Mouse (Mus musculus) heart, embryonic 11.5 days (tissue): ENCODE measurements at regions not wholly inside any gene's neighbourhood (a gene's known extent, or its start where the extent isn't known, plus 50 kb on each side); places are given as distances from the start of the nearest gene placed in this dataset.

Experiments used
- ATAC-seq: fragments of 200-750 bp; cut with Nextera tagmentation; replicated peaks from 2 replicates; pipeline ENCODE4 v1.8.0; 2017; ENCODE audit warnings: moderate library complexity; ENCODE audit not compliant: insufficient number of reproducible peaks, low FRiP score, low TSS enrichment
- H3K27ac ChIP-seq: fragments of 300-500 bp; sonication (generic); 2 replicates; pipeline ENCODE4 v1.5.1; 2014; ENCODE audit warnings: mild to moderate bottlenecking, low read depth, low read length
- H3K27me3 ChIP-seq: fragments of 300-500 bp; sonication (generic); 2 replicates; pipeline ENCODE4 v1.6.1; 2014; ENCODE audit warnings: mild to moderate bottlenecking, low read length, mixed read lengths; ENCODE audit not compliant: control insufficient read depth, insufficient read depth
- H3K36me3 ChIP-seq: fragments of 300-500 bp; sonication (generic); 2 replicates; pipeline ENCODE4 v1.6.1; 2014; ENCODE audit warnings: mild to moderate bottlenecking, low read length, moderate library complexity, mixed read lengths; ENCODE audit not compliant: control insufficient read depth, insufficient read depth
- H3K4me1 ChIP-seq: fragments of 300-500 bp; sonication (generic); 2 replicates; pipeline ENCODE4 v1.6.1; 2014; ENCODE audit warnings: low read length; ENCODE audit not compliant: control insufficient read depth, insufficient read depth
- H3K4me2 ChIP-seq: fragments of 300-500 bp; sonication (generic); 2 replicates; pipeline ENCODE4 v1.6.1; 2014; ENCODE audit warnings: mild to moderate bottlenecking, moderate library complexity
- H3K4me3 ChIP-seq: fragments of 300-500 bp; sonication (generic); 2 replicates; pipeline ENCODE4 v1.5.1; 2014; ENCODE audit warnings: low read depth, low read length
- H3K9ac ChIP-seq: fragments of 300-500 bp; sonication (generic); 2 replicates; pipeline ENCODE4 v1.6.1; 2014; ENCODE audit warnings: mild to moderate bottlenecking, low read depth, low read length, moderate library complexity
- H3K9me3 ChIP-seq: fragments of 300-500 bp; sonication (generic); replicated peaks from 2 replicates; pipeline ENCODE4 v1.6.1; 2016; ENCODE audit warnings: low read length; ENCODE audit not compliant: control insufficient read depth
- WGBS: fragments of 180-500 bp; shearing (Covaris S2); extraction: QIAGEN DNeasy Blood & Tissue Kit; methylation state at CpG from one replicate; pipeline ENCODE4 v1.1.7; 2014; ENCODE audit not compliant: insufficient replicate concordance; 5-methylcytosine and 5-hydroxymethylcytosine counted together

DNA sequence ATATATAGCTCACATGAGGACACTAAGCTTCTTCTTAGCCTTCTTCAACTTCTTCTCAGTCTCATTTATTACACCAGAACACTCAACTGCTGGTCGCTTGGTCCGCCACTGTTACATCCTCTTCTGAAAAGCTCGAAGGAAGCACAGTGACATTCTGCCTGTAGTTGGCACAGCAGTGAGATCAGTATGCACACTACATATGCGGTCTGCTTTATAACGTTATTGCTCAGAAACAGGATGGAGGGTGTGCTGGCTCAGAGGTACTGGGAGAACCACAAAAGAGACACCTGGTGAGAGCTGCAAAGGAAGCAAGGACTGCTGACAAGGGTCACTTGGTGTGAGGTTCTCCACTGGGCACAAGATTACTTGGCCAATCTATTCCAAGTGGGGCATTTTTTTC lies 179.5 kb downstream of the Ets1 start:
- Histone ChIP-seq H3K36me3 (no peaks in the 10 kb centered on the region), H3K4me2 (no peak overlapping the region), H3K27me3 (no peaks in the 10 kb centered on the region), H3K9ac (no peak overlapping the region), H3K4me3 (no peak overlapping the region), H3K27ac (no peak overlapping the region), H3K9me3 (no peaks in the 10 kb centered on the region), H3K4me1 (no peaks in the 10 kb centered on the region)
- 80% methylated on average over 5 of the region's 5 CpGs for WGBS
- ATAC-seq: no peak

DNA sequence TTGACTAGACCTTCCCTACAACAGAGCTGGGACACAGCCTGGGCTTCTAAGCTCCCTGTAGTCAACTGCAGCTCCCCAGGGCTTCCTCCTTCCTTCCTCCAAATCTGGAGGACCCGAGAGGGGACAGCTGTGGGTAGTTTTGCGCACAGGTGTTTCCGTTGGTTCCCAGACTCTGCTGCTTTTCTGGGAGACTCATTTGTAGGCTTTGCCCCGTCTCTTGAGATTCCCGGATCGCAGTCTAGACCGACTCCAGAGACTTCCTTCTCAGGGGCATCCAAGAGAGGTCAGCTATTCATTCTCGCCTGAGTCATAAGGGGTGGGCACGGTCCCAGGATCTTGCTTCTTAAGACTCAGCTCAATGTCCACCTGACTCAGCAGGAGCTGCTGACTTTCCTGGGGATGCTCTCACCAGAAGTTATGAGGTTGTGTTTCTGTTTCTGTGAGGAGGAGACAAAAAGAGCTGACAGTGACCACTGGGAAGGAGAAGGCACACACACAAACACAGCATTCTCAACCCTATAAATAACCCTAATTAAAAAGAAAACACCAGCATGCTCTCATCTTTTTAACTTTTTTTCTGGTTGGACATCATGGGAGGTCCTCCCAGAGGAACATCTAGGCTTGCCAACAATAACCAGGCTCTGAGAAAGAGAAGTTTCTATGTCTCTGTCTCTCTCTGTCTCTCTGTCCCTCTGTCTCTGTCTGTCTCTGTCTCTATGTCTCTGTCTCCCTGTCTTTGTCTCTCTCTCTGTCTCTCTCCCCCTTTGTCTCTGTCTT lies 180.8 kb downstream of the Ets1 start:
- no peaks in the 10 kb centered on the region for H3K4me1 ChIP-seq
- H3K27ac ChIP-seq: no peak overlapping the region
- no peak overlapping the region for H3K9ac ChIP-seq
- H3K36me3 ChIP-seq: no peaks in the 10 kb centered on the region
- no peak for ATAC-seq
- H3K4me2 ChIP-seq: no peak overlapping the region
- no peaks in the 10 kb centered on the region for H3K9me3 ChIP-seq
- H3K4me3 ChIP-seq: no peak overlapping the region
- WGBS: 65% methylated on average over 9 of the region's 9 CpGs
- no peaks in the 10 kb centered on the region for H3K27me3 ChIP-seq

DNA sequence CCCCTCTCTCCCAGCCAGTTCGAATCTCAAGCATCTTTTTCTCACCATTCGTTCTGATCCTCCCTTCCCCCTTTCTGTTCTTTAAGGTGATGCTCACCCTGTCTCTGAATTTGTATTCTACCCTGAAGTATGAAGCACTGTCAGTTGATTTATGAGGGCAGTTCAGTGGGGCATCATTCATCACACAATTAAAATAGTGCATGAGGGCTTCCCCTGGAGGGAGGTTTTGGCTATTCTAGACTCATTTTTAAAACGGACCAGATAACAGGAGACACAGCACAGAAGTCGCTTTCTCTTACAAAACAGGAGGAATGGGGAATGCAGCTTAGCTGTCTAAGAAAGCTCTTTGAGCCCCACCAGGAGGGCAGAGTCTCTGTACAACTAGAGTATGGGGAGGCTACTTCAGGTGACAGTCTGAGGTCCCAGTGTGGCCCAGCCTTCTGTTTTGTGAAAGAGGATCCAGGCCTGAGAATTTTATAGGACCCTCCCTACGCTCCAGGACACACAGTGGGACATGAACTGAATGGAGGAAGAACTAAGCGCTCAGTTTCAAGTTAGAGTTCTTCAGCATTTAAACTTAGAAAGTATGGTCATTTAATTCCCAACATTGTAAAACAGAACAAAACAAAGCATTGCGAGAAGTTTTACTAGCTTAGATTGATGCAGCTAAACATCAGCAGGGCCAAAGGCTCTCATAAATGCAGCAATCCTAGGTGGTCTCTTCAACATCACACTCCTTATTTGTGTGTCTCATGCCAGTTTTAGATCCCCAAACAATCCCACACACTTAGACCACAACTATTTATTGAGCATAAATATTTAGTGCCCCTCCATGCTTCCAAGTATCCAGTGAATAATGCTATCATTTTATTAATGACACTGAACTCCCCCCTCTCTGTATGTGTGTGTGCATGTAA lies 181.7 kb downstream of the Ets1 start:
- Histone ChIP-seq H3K4me2 (no peak overlapping the region), H3K9ac (no peak overlapping the region), H3K27me3 (no peaks in the 10 kb centered on the region), H3K4me3 (no peak overlapping the region), H3K4me1 (no peaks in the 10 kb centered on the region), H3K9me3 (no peaks in the 10 kb centered on the region), H3K27ac (no peak overlapping the region), H3K36me3 (no peaks in the 10 kb centered on the region)
- no peak for ATAC-seq
- 63% methylated on average over 7 of the region's 7 CpGs for WGBS

DNA sequence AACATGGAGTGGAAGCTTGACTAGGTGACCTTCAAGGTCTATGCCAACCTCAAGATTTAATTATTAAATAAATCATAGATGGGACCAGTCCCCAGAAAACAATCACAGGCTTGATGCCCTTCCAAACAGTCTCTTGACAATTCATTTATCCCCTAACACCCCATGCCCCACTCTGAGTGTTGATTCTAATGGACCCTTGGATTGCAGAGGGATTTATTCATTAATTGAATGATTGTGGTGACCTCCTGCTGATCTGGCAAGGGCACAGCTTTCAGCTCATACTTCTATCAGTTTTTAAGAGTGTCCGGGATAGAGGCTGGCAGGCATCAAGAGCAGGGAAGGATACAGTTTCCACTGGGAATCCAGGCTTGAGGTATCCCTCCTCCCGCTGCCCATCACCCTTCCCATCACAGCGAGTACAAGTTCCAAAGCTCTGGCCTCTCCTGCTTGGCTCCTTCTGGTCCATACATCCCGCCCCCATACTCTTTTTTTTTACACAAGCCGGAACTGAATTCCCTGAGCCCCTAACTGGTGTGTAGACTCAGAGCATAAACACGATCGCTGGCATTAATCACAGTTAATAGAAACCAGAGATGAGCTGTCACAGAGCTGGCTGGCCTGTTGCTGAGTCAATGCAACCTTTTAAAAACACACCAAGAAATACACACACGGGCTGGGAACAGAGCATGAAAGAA lies 187.6 kb downstream of the Ets1 start:
- 34% methylated on average over 8 of the region's 8 CpGs for whole genome bisulfite sequencing
- ATAC-seq: 0 out of 2 replicates have a peak, but pooled peaks have one; percentile 39

GRCm38 (mm10) chr9:32824134-32824531 lies 188.1 kb downstream of the Ets1 start:
- H3K9me3 ChIP-seq: no peaks in the 10 kb centered on the region
- H3K27ac ChIP-seq: 0 out of 2 replicates have a peak overlapping the region, but pooled peaks have one; percentile 16
- no peaks in the 10 kb centered on the region for H3K36me3 ChIP-seq
- H3K27me3 ChIP-seq: no peaks in the 10 kb centered on the region
- WGBS: 65% methylated on average over 6 of the region's 6 CpGs
- H3K9ac ChIP-seq: no peak overlapping the region
- H3K4me1 ChIP-seq: no peaks in the 10 kb centered on the region
- no peak overlapping the region for H3K4me3 ChIP-seq
- no peak overlapping the region for H3K4me2 ChIP-seq
- no peak for ATAC-seq

More for the DNA sequence above, 187.6 kb downstream of the Ets1 start:
- Histone ChIP-seq H3K4me3 (no peak overlapping the region), H3K36me3 (no peaks in the 10 kb centered on the region), H3K27me3 (no peaks in the 10 kb centered on the region), H3K4me1 (no peaks in the 10 kb centered on the region), H3K27ac (peak overlapping the region; percentile 10; the same call in 1 of the 2 replicates), H3K9me3 (no peaks in the 10 kb centered on the region), H3K9ac (no peak overlapping the region), H3K4me2 (no peak overlapping the region)

DNA sequence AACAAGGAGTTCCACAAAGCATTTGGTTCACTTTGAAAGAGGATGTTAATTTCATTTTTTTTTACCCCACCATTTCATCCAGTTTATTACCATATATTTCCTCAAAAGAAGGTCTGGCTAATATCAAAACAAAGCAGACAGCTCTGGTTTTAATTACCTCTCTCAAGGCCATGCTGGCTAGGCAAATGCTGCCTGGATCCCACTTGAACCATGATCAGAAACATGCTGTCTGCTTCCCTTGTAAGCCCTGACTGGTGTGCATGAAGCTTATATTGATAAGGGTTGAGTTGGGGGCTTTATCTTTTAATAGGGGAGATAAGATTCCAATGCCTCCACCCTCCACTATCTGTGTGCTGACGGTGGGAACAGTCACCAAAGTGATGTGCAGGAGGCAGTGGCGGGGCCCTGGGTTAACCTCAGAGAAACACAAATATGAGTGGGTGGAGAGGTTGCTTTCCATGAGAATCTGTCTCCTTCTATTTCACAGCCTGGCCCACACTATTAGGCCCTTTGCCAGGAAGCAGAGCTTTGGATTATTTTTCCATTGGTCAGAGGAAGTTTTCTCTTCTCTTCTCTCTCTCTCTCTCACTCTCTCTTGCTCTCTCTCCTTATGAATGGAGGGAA lies 194.4 kb downstream of the Ets1 start:
- no peak overlapping the region for H3K9ac ChIP-seq
- H3K27ac ChIP-seq: peak overlapping the region; percentile 65; the same call in 1 of the 2 replicates
- no peaks in the 10 kb centered on the region for H3K36me3 ChIP-seq
- H3K4me3 ChIP-seq: no peak overlapping the region
- H3K9me3 ChIP-seq: no peaks in the 10 kb centered on the region
- H3K4me1 ChIP-seq: peaks cover 11% of the 10 kb centered on the region
- no peaks in the 10 kb centered on the region for H3K27me3 ChIP-seq
- 9% methylated on average over 2 of the region's 2 CpGs for WGBS
- ATAC-seq: peak; percentile 57; the same call in 1 of the 2 replicates
- no peak overlapping the region for H3K4me2 ChIP-seq

- 72% methylated on average over 8 of the region's 8 CpGs for WGBS
- H3K4me3 ChIP-seq: no peak overlapping the region
- no peaks in the 10 kb centered on the region for H3K27me3 ChIP-seq
- no peak overlapping the region for H3K4me2 ChIP-seq
- no peak overlapping the region for H3K9ac ChIP-seq
- H3K9me3 ChIP-seq: no peaks in the 10 kb centered on the region
- peak overlapping the region; percentile 41; the same call in 1 of the 2 replicates for H3K27ac ChIP-seq
- peaks cover 24% of the 10 kb centered on the region for H3K4me1 ChIP-seq
- H3K36me3 ChIP-seq: no peaks in the 10 kb centered on the region
- no peak for ATAC-seq
These were observed 197.4 kb downstream of the Ets1 start for GRCm38 (mm10) chr9:32833373-32833772.
